Mouse (Mus musculus) frontal cortex, adult (tissue): ENCODE measurements around the gene Asnsd1.
"Not testable (repeated sequence)": the region's sequence is repeated elsewhere in the genome, so short reads cannot be mapped to it uniquely, and the experiment has no call there.

Experiments used
- ATAC-seq: cut with Nextera tagmentation; 2 replicates; pipeline ENCODE4 v1.9.2; 2017; ENCODE audit warnings: mild to moderate bottlenecking, moderate library complexity, mixed read lengths; ENCODE audit not compliant: low TSS enrichment

Gene Asnsd1

GRCm38 (mm10) chr1:53352327-53353261 lies at the start of gene Asnsd1, which contains the start of the genes Asdurf and Gm28551:
Gene Asnsd1, minus strand, starts transcription at chr1:53352752.
Gene Asdurf, minus strand, starts transcription at chr1:53352619.
Gene Gm28551, minus strand, starts transcription at chr1:53352667.
- peak; percentile 100 for ATAC-seq

DNA sequence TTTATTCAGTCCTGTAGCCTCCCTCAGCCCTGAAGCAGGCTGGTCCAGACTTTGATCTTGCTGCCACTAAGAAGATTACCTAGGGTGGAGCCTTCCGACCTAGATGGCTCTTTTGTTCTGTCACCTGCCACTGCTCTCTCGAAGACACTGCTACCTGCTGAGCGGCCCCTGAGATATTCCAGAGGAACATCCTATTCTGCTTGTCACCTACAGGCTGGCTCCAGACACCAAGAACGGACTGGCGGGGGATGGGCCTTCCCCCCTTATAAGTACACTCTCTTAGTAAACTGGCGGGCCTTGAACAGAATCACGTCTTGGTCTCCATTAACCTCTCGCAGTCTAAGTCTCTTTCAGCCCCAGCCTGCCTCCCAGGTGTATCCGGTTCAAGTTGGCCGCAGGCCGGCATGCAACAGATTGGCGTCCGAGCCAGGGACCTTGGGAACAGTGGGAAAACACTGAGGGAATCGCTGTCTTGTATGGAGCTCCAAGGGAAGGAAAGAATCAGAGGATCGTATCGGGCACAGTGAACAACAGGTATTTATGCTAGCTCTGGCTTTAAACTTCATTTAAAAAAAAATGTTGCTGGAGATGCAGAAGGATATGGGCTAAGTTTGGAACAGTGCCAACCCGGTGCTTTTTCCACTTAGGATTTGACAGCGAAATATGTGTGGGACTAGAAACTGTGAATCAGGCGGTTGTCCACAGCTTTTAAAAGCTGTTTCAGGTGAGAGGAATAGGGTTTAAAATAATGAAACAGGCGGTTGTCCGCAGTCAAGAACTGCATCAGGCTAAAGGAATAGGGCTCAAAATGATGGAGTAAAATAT lies 41.6 kb upstream of the Asnsd1 start:
- ATAC-seq, result not testable (repeated sequence)

- ATAC-seq, result no peak
Observed at GRCm38 (mm10) chr1:53388762-53389161, 36.2 kb upstream of the Asnsd1 start.

GRCm38 (mm10) chr1:53384085-53384688 lies 31.6 kb upstream of the Asnsd1 start:
- peak; percentile 57; the same call in 1 of the 2 replicates for ATAC-seq

GRCm38 (mm10) chr1:53377731-53378130 lies 25.2 kb upstream of the Asnsd1 start:
- ATAC-seq, result no peak

GRCm38 (mm10) chr1:53375965-53376364 lies 23.4 kb upstream of the Asnsd1 start:
- not testable (repeated sequence) for ATAC-seq

DNA sequence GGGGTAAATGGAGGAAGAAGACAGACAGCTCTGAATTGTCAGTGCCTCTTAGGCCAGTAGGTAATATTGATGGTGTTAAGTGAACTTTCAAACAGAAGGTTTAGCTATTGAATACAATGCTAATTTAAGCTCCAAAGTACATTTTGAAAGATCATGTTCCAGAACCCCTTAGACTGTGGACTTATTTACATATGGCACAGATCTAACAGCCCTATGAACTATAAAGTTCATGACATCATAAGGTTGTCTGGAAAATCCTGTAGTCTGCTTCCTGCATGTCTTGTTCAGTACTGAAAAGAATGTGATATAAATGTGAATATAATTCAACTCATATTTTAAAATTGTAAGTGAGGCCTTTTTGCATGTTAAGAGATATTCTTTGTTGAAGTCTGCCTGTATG lies 6.4 kb upstream of the Asnsd1 start:
- ATAC-seq, result no peak

- ATAC-seq, result no peak
Observed at GRCm38 (mm10) chr1:53341071-53341470, 11.5 kb downstream of the Asnsd1 start.

DNA sequence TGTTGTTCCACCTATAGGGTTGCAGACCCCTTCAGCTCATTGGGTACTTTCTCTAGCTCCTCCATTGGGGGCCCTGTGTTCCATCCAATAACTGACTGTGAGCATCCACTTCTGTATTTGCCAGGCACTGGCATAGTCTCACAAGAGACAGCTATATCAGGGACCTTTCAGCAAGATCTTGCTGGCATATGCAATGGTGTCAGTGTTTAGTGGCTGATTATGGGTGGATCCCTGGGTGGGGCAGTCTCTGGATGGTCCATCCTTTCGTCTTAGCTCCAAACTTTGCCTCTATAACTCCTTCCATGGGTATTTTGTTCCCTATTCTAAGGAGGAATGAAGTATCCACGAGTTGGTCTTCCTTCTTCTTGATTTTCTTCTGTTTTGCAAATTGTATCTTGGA lies 15.1 kb downstream of the Asnsd1 start:
- ATAC-seq, result not testable (repeated sequence)

DNA sequence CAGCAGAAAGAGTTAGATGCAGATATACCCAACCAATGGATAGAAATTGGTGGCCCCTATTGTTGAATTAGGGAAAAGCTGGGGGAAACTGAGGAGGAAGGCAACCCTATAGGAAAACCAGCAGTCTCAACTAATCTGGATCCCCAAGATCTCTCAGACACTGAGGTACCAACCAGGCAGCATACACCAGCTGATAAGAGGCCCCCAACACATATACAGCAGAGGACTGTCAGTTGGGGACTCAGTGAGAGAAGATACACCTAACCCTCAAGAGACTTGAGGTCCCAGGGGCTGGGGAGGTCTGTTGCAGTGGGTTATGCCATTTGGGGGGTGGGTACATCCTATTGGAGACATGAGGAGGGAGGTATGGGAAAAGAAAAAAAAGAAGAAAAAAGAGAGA lies 17.1 kb downstream of the Asnsd1 start:
- no peak for ATAC-seq

- not testable (repeated sequence) for ATAC-seq
Observed at GRCm38 (mm10) chr1:53333527-53333926, 19.0 kb downstream of the Asnsd1 start.

GRCm38 (mm10) chr1:53324827-53325494 lies 27.6 kb downstream of the Asnsd1 start:
- ATAC-seq, result no peak

- no peak for ATAC-seq
Observed at GRCm38 (mm10) chr1:53324277-53324676, 28.3 kb downstream of the Asnsd1 start.

DNA sequence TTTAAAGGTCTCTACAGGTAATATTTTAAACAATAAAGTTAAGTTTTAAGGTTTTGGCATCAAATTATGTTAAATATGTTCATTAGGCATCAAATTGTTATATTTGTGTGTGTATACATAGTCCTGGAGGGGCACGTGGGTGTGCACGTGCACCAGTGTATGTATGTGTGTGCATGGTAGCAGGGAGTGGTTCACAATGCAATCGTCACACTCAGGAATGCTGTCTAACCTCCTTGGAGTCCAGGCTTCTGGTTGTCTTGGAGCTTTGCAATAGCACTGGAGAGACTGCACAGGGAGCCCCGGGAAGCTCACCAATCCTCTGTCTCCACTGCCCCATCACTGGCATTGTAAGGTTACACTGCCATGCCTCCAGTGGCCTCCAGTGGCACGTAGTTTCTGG lies 29.3 kb downstream of the Asnsd1 start:
- no peak for ATAC-seq

- ATAC-seq, result peak; percentile 62; the same call in 1 of the 2 replicates
Observed at GRCm38 (mm10) chr1:53321662-53322344, 30.7 kb downstream of the Asnsd1 start.

DNA sequence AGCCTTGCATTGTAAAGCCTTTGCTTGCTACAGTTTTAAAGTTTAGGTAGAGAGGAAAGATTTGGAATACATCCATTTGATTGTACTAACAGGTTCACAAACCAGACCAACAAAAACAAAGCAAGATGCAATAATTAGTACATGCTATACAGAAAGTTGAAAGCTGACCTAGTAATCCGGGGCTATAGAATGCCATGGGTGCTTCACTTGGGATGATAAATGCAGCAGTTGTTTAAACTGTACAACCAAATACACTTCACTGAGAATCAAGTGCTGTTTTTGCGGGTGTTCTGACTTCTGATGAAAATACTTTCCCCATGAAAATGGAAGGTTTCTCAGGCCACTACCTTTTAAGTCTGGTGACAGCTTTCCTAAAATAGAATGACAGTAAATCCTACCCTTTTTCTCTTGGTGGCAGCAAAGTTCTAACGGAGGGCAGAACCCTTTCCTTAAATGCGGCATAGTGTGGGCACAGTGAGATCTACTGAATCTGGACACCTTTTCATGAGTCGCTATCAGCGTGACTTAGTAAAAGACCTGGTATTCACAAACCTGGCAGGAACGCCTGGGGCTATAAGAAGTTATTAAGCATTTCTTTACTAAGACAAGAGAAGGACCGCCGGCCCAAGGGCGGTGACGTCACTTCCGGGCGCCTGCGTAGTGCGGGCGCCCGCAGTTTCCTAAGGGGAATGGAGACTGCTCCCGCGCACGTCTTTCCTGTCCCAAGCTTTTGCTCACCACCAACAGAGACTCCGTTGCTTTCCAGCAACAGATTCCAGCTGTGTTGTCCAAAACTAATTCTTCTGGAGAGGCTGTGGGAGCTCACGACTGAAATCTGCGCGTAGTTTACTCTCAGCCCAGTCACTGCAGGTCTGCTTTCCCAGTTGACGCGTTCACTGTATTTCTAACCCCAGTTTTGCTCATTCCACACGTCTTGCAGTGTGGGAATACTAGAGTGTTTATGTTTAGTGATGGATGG lies 39.3 kb downstream of the Asnsd1 start, which contains the start of gene Osgepl1:
TSS of gene Osgepl1 (plus strand) at position 636 of the 979 bp plus-strand sequence.
- peak; percentile 98 for ATAC-seq

- no peak for ATAC-seq
Observed at GRCm38 (mm10) chr1:53300506-53300905, 52.0 kb downstream of the Asnsd1 start.

DNA sequence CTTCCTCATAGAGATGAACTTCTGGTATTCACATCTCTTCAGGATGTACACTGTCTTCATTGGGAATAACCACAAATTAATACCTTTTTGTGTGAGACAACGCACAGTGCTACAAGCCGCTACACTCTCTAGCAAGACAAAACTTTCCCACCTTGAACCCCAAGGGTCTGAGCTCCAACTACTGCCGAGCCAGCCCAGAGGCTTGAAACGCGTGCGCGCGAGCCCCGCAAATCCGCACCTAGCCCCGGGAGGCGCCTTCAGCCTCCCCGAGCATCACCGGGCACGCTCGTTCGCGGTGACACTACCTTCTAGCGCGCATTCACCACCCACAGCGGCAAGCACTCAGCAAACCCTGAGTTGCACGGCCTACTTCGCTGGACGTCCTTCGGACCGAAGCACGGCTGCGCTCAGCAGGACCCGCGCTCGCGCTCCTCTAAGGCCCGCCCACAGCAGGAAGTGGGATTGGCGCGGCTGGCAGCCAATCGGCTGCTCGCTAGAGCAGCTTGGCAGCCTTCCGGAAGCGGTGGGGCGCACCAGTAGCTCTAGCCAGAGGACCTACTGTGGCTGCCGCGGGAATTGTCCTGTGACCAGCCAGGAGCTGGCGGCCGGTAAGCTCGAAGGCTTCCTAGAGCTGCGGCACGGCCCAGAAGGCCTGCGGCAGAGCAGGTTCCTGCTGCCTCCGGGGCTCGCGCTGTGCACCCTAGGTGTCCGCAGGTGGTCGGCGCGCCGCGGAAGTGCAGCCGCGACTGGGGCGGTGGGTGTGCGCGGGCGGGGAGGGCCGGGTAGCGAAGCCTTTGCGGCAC lies 55.8 kb downstream of the Asnsd1 start, which contains the start of the genes Pms1, Ormdl1 and Gm28778:
TSS of gene Pms1 (minus strand) at position 438 of the 803 bp plus-strand sequence.
TSS of gene Ormdl1 (plus strand) at position 515 of the 803 bp plus-strand sequence.
TSS of gene Gm28778 (plus strand) at position 531 of the 803 bp plus-strand sequence.
- ATAC-seq, result peak; percentile 98
